Mouse (Mus musculus): ENCODE measurements around the gene Kcne1. TPM values are rescaled to one million over a fixed set of nuclear protein-coding genes. Genes with fewer than 3 reads are reported as not detected.

Kcne1 gene
- polyA plus RNA-seq, 1 experiment from 2014 or later, result 0.27 TPM

DNA sequence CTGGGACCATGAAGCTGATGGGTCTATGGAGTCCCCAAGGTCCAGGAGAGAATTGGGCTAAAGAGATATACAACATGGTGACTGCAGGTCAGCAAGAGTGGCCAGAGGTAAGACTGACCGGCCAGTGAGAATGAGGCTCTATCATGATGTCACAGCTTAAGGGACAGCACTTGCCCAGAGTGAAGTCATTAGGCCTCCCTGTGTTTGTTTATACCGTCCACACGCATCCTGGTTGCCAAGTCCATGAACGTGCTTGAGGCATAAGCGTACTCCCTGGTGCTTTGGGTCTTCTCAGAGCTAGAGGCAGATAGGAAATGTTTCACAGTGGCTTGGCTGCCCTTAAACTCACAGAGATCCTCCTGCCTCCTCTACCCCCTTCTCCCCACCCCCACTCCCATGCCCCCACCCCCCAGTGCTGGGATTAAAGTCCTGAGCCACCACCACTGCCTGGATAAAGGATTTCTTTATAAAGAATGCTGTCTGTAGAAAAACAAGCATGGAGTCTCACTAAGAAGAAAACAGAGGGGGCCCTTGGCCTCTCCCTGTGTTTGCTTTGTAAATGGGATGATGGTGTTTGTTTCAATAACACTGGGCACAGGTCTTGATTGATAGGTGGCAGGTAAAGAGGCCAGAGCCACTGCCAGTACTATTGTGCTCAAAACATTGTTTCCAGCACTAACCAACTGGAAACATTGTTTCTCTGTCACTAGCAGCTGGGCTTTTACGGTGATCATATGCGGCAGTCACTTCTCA, 34.8 kb downstream of the Kcne1 start:
- no peak overlapping the region for H3K27ac ChIP-seq (replicated peaks)
- ATAC-seq (ENCODE audit: low FRiP score, low read depth), result no peak
- H3K36me3 ChIP-seq, result no peaks in the 10 kb centered on the region
- no peak overlapping the region for H3K4me2 ChIP-seq
- 20% methylated on average over 7 of the region's 7 CpGs for WGBS
- H3K4me3 ChIP-seq, result no peak overlapping the region
- H3K9ac ChIP-seq, result no peak overlapping the region
- H3K27me3 ChIP-seq, result no peaks in the 10 kb centered on the region
- H3K9me3 ChIP-seq, result no peaks in the 10 kb centered on the region
- H3K4me1 ChIP-seq (replicated peaks), result 0 out of 2 replicates have a peak, but pooled peaks cover 6% of the 10 kb centered on the region

DNA sequence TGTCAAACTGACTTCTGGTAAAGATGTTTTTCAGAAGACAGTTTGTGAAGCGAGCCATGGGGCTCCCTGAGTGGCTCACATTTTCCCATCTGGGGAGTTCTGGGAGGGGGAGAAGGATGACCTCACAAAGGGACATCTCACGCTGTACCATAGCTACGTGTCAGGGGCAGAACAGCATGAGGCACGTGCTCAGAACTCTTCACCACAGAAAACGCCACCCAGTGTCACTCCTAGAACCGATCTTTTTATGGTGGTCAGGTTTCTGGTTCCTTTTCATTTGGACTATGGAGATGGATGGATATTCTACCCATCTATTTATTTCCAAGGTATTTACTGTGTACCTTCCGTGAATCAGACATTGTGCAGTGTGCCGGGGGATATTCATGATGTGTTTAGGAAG, 37.9 kb downstream of the Kcne1 start, which contains the start of gene Fam243:
Fam243 (minus strand) TSS at position 101 of the 400 bp plus-strand sequence.
- no peak within 1 kb of the TSS for H3K9ac ChIP-seq
- H3K36me3 ChIP-seq, result no peaks in the 10 kb centered on the region
- WGBS, result 88% methylated on average over 8 of the region's 8 CpGs
- H3K27me3 ChIP-seq, result no peaks in the 10 kb centered on the region
- H3K4me1 ChIP-seq (replicated peaks), result 0 out of 2 replicates have a peak, but pooled peaks cover 6% of the 10 kb centered on the region
- H3K4me2 ChIP-seq, result no peak within 1 kb of the TSS
- no peak for ATAC-seq (ENCODE audit: low FRiP score, low read depth)
- no peak within 1 kb of the TSS for H3K4me3 ChIP-seq
- H3K27ac ChIP-seq (replicated peaks), result no peak within 1 kb of the TSS
- H3K9me3 ChIP-seq, result no peaks in the 10 kb centered on the region

DNA sequence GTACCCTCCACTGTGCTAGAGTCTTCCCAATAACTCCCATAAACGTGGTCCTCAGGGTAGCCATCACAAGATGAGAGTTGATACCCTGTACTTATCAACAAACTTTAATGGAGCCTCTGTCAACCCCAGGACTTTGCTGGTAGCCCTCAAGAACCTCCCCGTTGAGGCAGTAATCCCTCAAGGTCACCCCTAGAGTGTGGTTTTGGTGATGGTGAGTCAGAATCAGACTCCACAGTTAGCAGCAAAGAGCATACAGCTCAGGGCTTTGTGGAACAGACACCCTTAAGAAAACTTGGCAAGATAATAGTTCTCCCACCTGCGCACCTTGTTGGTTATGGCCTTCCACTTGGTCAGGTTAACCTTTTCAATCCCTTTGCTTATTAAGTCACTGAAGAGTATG, 38.9 kb downstream of the Kcne1 start:
- Histone ChIP-seq H3K36me3 (no peaks in the 10 kb centered on the region), H3K4me3 (no peak overlapping the region), H3K27ac (replicated peaks) (no peak overlapping the region), H3K27me3 (no peaks in the 10 kb centered on the region), H3K4me1 (replicated peaks) (0 out of 2 replicates have a peak, but pooled peaks cover 6% of the 10 kb centered on the region), H3K4me2 (no peak overlapping the region), H3K9me3 (no peaks in the 10 kb centered on the region), H3K9ac (no peak overlapping the region)
- WGBS, result 84% methylated on average over 3 of the region's 3 CpGs
- no peak for ATAC-seq (ENCODE audit: low FRiP score, low read depth)

DNA sequence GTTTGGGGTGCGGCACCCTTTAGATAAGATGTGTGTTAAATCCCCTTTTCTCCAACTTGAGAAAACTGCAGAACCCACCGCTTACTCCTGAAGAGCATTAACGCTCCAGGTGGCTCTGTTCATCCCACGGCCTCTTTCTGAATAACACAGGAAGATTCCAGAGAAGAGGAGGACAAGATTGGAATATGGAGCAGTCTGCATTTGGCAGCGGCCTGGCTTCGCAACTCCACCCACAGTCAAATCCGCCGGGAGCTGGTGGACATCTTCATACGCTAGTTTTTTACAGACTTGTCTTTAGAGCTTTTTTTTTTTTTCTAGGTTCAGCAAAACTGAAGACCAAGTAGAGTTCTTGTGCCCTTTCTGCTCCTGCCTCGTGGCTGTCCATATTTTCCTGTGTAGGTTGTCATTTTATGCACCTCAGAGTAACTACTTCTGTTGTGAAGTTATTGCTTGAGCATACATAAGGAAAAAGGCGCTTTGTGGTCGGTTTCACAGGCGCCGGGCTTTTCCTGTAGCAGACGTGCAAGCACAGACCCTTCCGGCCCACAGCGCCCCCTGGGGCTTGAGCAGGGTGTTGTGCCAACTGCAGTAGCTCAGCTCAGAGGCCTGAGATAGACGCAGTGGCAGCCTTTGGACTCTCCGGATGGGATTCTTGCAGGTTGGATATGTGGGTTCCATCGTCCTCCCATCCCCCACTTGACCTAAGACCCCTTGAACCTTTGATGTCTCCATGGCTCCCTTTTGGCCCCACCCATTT, 39.7 kb downstream of the Kcne1 start:
- Histone ChIP-seq H3K9me3 (no peaks in the 10 kb centered on the region), H3K27ac (replicated peaks) (no peak overlapping the region), H3K36me3 (no peaks in the 10 kb centered on the region), H3K4me1 (replicated peaks) (0 out of 2 replicates have a peak, but pooled peaks cover 3% of the 10 kb centered on the region), H3K4me2 (no peak overlapping the region), H3K27me3 (no peaks in the 10 kb centered on the region), H3K4me3 (no peak overlapping the region), H3K9ac (no peak overlapping the region)
- ATAC-seq (ENCODE audit: low FRiP score, low read depth), result no peak
- WGBS, result 73% methylated on average over 20 of the region's 20 CpGs

DNA sequence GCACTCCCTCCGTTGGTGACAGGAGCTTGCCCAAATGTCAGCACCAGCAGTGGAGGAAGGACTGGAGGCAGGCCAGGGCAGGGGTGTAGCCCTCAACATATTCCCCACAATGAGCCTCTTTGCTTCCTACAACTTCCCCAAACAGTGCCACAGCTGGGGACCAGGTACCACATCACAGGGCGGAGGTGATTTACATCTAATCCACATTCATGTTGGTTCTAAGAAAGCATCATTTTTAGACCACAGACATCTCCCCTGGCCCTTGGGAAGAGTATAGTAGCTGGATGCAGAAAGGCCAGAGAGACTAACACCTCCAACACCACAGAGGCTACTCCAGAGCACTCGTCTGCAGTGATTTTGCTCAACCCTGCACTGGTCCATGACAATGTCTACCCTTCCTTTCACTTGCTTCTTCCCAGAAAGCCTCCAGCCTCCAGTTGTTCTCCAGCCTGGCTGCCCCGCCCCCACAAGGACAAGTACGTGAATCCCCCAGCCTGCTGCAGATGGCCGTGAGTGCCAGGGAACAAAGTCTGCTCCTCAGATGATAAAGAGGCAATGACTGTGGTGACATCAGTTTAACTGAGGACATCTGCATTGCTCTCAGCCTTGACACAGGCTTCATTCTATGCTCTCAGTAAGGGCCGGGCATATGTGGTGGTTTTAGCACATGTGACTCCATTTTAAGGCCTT, 43.1 kb downstream of the Kcne1 start:
- Histone ChIP-seq H3K4me2 (no peak overlapping the region), H3K9ac (no peak overlapping the region), H3K36me3 (peaks cover 19% of the 10 kb centered on the region), H3K9me3 (no peaks in the 10 kb centered on the region), H3K4me3 (no peak overlapping the region), H3K27me3 (no peaks in the 10 kb centered on the region), H3K4me1 (replicated peaks) (0 out of 2 replicates have a peak, but pooled peaks cover 3% of the 10 kb centered on the region), H3K27ac (replicated peaks) (no peak overlapping the region)
- ATAC-seq (ENCODE audit: low FRiP score, low read depth), result no peak
- WGBS, result 75% methylated on average over 7 of the region's 7 CpGs

DNA sequence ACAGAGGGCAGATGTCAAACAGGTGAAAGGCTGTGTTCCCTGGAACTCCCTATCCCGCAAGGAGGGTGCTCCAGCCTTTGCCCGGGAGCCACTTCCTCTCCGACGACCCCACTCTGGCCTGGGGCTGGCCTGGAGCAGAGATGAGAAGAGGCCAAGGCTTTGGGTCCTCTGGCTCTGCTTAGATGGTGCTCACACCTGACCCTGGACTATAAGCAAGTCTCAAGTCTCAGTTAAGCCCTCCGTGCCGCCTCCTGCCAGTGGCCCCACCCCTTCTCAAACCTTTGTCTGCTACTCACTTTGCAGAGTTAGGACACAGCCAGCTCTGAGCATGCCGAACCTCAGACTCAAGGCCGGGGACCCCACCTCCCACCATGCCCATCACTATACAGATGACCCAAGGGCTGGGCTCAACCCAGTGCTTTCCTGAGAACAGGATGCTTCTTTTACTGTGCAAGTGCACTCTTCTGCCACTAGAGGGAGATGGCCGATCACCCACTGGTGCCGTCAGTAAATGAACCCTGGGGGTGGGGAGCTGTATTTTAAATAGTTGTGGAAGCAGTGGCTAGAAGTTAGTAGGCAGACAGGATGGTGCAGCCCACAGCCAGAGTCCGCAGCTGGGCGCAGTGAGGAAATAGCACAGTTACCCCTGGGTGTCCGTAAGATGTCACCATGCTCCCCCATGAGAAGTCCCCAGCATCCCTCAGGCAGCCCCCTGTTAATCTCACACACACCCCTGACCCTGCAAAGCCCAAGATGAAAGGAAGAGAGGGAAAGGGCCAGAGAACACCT, 45.1 kb downstream of the Kcne1 start:
- Histone ChIP-seq H3K4me1 (replicated peaks) (0 out of 2 replicates have a peak, but pooled peaks cover 7% of the 10 kb centered on the region), H3K27me3 (no peaks in the 10 kb centered on the region), H3K9me3 (no peaks in the 10 kb centered on the region), H3K9ac (no peak overlapping the region), H3K36me3 (peaks cover 25% of the 10 kb centered on the region), H3K27ac (replicated peaks) (no peak overlapping the region), H3K4me3 (no peak overlapping the region), H3K4me2 (no peak overlapping the region)
- peak; percentile 74 for ATAC-seq (ENCODE audit: low FRiP score, low read depth)
- WGBS, result 51% methylated on average over 13 of the region's 13 CpGs

DNA sequence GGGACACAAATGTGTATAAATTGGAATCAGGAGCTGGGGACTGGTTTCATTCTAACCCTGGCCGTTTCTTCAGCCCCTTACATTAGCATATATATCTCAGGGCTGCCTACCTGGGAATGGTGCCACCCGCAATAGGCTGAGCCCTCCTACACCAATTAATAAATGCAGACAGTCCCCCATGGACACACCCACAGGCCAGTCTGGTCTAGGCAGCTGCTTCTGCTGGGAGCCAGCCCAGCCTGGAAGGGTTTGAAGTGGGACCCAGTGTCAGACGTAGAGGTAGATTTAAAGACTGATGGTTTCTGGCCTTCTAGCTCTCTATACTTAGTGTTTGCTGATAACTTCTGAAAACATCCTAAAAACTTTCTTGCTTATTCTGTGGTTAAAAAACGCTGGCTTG, 50.1 kb downstream of the Kcne1 start:
- WGBS, result 20% methylated on average over 4 of the region's 4 CpGs
- no peak overlapping the region for H3K4me3 ChIP-seq
- no peak overlapping the region for H3K4me2 ChIP-seq
- H3K27me3 ChIP-seq, result no peaks in the 10 kb centered on the region
- no peak for ATAC-seq (ENCODE audit: low FRiP score, low read depth)
- H3K9me3 ChIP-seq, result no peaks in the 10 kb centered on the region
- no peak overlapping the region for H3K9ac ChIP-seq
- H3K27ac ChIP-seq (replicated peaks), result peak overlapping the region; percentile 14; the same call in 1 of the 2 replicates
- H3K36me3 ChIP-seq, result peaks cover 44% of the 10 kb centered on the region
- H3K4me1 ChIP-seq (replicated peaks), result 0 out of 2 replicates have a peak, but pooled peaks cover 4% of the 10 kb centered on the region

DNA sequence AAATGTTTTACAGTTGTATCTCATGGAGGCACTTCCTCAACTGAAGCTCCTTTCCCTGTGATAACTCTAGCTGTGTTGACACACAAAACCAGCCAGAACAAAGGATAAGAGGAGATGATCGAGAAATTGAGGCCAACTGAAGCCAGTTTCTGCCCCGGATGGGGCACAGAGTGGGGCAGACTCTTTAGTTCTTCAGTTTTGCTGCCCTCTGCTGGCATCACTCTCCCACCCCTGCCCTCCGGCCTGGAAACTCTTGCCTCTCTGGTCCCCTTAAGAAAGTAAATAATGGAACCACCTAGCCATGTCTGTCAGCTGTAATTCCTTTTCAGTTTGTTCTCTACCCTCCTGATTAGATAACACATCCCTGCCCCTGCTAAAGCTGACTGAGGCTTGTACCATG, 51.3 kb downstream of the Kcne1 start:
- WGBS, result 79% methylated on average over 3 of the region's 3 CpGs
- Histone ChIP-seq H3K27ac (replicated peaks) (no peak overlapping the region), H3K9ac (no peak overlapping the region), H3K27me3 (no peaks in the 10 kb centered on the region), H3K9me3 (no peaks in the 10 kb centered on the region), H3K4me3 (no peak overlapping the region), H3K4me2 (no peak overlapping the region), H3K36me3 (peaks cover 40% of the 10 kb centered on the region), H3K4me1 (replicated peaks) (peaks cover 5% of the 10 kb centered on the region)
- no peak for ATAC-seq (ENCODE audit: low FRiP score, low read depth)

DNA sequence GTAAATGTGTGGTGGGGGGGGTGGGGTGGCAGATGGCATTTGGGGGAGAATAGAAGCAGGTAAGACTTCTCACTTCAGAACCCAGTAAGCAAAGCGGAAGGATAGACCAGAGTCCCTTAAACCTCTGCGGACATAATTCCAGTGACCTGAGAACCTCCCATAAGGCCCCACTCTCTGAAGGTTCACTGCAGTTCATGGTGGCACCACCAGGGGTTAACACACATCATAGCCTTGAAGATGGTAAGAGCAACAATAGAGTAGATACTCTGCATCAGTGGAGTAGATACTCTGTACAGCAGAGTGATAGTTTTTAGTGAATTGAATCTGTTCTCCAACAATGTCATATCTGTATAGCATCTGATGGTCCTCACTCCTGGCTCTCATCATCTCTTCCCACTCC, 53.7 kb downstream of the Kcne1 start:
- Histone ChIP-seq H3K4me3 (no peak overlapping the region), H3K9me3 (no peaks in the 10 kb centered on the region), H3K4me1 (replicated peaks) (peaks cover 21% of the 10 kb centered on the region), H3K9ac (no peak overlapping the region), H3K27ac (replicated peaks) (no peak overlapping the region), H3K36me3 (peaks cover 19% of the 10 kb centered on the region), H3K27me3 (no peaks in the 10 kb centered on the region), H3K4me2 (no peak overlapping the region)
- 98% methylated on average over 2 of the region's 2 CpGs for WGBS
- no peak for ATAC-seq (ENCODE audit: low FRiP score, low read depth)

DNA sequence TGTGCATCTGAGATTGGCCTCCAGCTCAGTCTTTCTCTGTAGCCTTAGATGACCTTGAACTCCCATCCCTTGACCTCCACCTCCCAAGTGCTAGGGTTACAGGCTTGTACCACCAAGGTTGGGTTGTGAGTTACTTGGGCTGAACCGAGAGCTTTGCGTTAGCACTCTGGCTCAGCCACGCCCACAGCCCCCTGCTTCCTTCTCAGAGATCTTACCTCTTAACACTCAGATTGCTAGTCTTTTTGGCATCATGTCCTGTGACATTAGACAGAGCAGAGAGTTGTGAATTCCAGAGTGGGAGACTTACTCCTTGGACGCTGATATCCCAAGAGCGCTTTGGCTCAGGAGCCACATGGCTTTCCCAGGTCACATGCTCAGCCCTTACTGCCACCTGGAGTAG, 56.8 kb downstream of the Kcne1 start:
- H3K27ac ChIP-seq (replicated peaks), result peak overlapping the region; percentile 58; the same call in 1 of the 2 replicates
- H3K4me3 ChIP-seq, result peak overlapping the region; percentile 56; the same call in 1 of the 2 replicates

DNA sequence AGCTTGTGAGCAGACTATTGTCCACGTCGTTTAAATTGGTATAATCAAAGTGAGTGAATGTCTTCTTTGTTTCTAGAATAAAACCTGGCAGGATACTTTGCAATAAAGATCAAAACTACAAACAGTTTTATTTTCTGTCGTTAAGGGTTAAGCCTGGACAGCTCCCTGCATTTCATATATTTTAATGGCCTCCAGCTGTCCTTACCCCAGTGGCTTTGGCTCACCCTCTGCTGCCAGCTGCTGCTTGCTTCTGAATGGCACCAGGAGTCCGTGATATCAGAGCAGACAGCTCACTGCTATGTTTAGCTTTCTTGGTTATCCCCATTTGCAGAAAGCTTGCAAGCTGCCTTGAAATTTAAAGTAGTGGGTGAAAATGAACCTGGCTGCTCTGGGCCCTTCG, 57.3 kb downstream of the Kcne1 start:
- H3K4me2 ChIP-seq, result peak overlapping the region; percentile 91
- peaks cover 15% of the 10 kb centered on the region for H3K36me3 ChIP-seq
- peak overlapping the region; percentile 58 for H3K27ac ChIP-seq (replicated peaks)
- 26% methylated on average over 5 of the region's 5 CpGs for WGBS
- peaks cover 23% of the 10 kb centered on the region for H3K4me1 ChIP-seq (replicated peaks)
- H3K9ac ChIP-seq, result peak overlapping the region; percentile 59
- no peak for ATAC-seq (ENCODE audit: low FRiP score, low read depth)
- no peaks in the 10 kb centered on the region for H3K27me3 ChIP-seq
- peak overlapping the region; percentile 56 for H3K4me3 ChIP-seq
- H3K9me3 ChIP-seq, result no peaks in the 10 kb centered on the region

More for the DNA sequence above, 56.8 kb downstream of the Kcne1 start:
- H3K9me3 ChIP-seq, result no peaks in the 10 kb centered on the region
- H3K27me3 ChIP-seq, result no peaks in the 10 kb centered on the region
- H3K9ac ChIP-seq, result peak overlapping the region; percentile 59; the same call in 1 of the 2 replicates
- WGBS, result 76% methylated on average over 5 of the region's 5 CpGs
- ATAC-seq (ENCODE audit: low FRiP score, low read depth), result no peak
- peaks cover 23% of the 10 kb centered on the region for H3K4me1 ChIP-seq (replicated peaks)
- H3K4me2 ChIP-seq, result peak overlapping the region; percentile 91
- H3K36me3 ChIP-seq, result peaks cover 19% of the 10 kb centered on the region
